Mouse (Mus musculus) forebrain, embryonic 14.5 days (tissue): ENCODE measurements at regions not wholly inside any gene's neighbourhood (a gene's known extent, or its start where the extent isn't known, plus 50 kb on each side); places are given as distances from the start of the nearest gene placed in this dataset.

Source experiments
- ATAC-seq: fragments of 200-750 bp; cut with Nextera tagmentation; 2 replicates; pipeline ENCODE4 v1.8.0; 2017; ENCODE audit warnings: mild to moderate bottlenecking, moderate library complexity
- DNase-seq: peaks from one replicate; pipeline ENCODE4 v3.0.0-alpha.2; 2015; ENCODE audit warnings: low spot score
- H3K27ac ChIP-seq: fragments of 300-500 bp; sonication (generic); 2 replicates; pipeline ENCODE4 v1.5.1; 2014; ENCODE audit warnings: low read depth, mild to moderate bottlenecking, control low read depth, low read length, moderate library complexity
- H3K27me3 ChIP-seq: fragments of 300-500 bp; sonication (generic); replicated peaks from 2 replicates; pipeline ENCODE4 v1.6.1; 2014; ENCODE audit warnings: low read length, control low read depth, mixed read lengths; ENCODE audit not compliant: control insufficient read depth, insufficient read depth
- H3K36me3 ChIP-seq: fragments of 300-500 bp; sonication (generic); 2 replicates; pipeline ENCODE4 v1.6.1; 2014; ENCODE audit warnings: low read length, control low read depth; ENCODE audit not compliant: control insufficient read depth, insufficient read depth
- H3K4me1 ChIP-seq: fragments of 300-500 bp; sonication (generic); 2 replicates; pipeline ENCODE4 v1.6.1; 2014; ENCODE audit warnings: antibody characterized with exemption, low read length, control low read depth; ENCODE audit not compliant: control insufficient read depth, insufficient read depth
- H3K4me2 ChIP-seq: fragments of 300-500 bp; sonication (generic); 2 replicates; pipeline ENCODE4 v1.6.1; 2014; ENCODE audit warnings: mild to moderate bottlenecking, control low read depth, low read length
- H3K4me3 ChIP-seq: fragments of 300-500 bp; sonication (generic); 2 replicates; pipeline ENCODE4 v1.5.1; 2014; ENCODE audit warnings: low read depth, low read length, control low read depth
- H3K9ac ChIP-seq: fragments of 300-500 bp; sonication (generic); 2 replicates; pipeline ENCODE4 v1.6.1; 2014; ENCODE audit warnings: mild to moderate bottlenecking, low read length, control low read depth, moderate library complexity
- H3K9me3 ChIP-seq: fragments of 300-500 bp; sonication (generic); replicated peaks from 2 replicates; pipeline ENCODE4 v1.6.1; 2016; ENCODE audit warnings: low read length, control low read depth, mixed read lengths; ENCODE audit not compliant: control insufficient read depth
- WGBS: fragments of 180-500 bp; shearing (Covaris S2); extraction: QIAGEN DNeasy Blood & Tissue Kit; methylation state at CpG from one replicate; pipeline ENCODE4 v1.1.7; 2014; 5-methylcytosine and 5-hydroxymethylcytosine counted together

DNA sequence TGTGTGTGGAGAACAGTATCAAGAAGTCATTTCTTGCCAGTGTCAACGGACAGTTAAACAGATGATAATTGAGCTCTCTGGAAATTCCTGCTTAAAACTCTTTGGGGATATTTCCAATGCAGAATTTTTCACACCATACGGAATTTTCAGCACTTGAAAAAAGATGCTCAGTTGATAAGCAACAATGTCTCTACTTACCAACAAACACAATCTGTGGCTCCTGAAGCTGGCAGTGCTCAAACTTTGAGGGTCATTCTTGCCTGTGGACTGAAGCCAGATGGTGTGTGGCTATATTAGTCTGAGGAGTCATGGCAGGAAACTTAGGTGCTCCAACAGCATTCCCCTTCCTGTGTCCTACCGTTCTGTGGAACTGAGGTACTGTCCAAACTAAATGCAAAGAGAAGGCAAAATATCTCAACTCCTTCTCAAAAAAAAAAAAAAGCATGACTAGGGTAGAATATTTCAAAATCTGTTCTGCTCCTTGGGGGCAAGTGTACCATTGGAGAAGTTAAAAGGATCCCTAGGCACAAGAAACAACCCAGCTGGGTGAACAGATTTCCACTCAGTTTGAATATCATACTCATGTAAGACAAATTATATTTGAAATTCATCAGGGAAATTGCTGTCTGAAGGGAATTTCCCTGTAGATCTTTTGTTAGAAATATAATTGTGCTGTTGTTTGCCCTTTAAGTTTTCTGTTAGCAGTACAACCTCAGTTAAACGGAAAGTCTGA, 160.1 kb upstream of the Marcks start:
- DNase-seq (no peak), ATAC-seq (no peak)
- WGBS, result 95% methylated on average over 4 of the region's 4 CpGs
- H3K27me3 ChIP-seq, result no peaks in the 10 kb centered on the region
- no peak overlapping the region for H3K4me3 ChIP-seq
- H3K36me3 ChIP-seq, result no peaks in the 10 kb centered on the region
- H3K9me3 ChIP-seq, result no peaks in the 10 kb centered on the region
- H3K27ac ChIP-seq, result no peak overlapping the region
- no peak overlapping the region for H3K9ac ChIP-seq
- no peak overlapping the region for H3K4me2 ChIP-seq
- no peaks in the 10 kb centered on the region for H3K4me1 ChIP-seq

DNA sequence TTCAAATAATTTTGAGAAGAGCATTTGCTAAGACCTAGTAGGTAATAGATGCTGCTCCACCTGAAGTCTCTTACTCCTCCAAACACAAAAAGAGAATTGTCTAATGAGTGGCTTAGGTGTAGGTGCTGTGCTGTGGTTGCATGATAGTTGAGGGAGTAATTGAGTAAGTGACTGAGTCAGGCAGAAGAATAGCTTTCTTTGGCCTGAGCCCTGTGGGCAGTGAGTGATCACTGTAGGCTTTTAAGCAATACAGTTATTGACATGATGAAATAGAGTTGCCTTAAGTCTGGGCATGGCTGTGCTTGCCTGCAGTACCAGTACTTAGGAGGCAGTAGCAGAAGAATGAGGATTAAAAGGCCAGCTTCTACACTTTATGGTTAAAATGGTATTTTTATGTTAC, 155.5 kb upstream of the Marcks start:
- Histone ChIP-seq H3K27ac (no peak overlapping the region), H3K4me3 (no peak overlapping the region), H3K9me3 (no peaks in the 10 kb centered on the region), H3K4me2 (no peak overlapping the region), H3K36me3 (no peaks in the 10 kb centered on the region), H3K9ac (no peak overlapping the region), H3K4me1 (no peaks in the 10 kb centered on the region), H3K27me3 (no peaks in the 10 kb centered on the region)
- DNase-seq (no peak), ATAC-seq (no peak)

DNA sequence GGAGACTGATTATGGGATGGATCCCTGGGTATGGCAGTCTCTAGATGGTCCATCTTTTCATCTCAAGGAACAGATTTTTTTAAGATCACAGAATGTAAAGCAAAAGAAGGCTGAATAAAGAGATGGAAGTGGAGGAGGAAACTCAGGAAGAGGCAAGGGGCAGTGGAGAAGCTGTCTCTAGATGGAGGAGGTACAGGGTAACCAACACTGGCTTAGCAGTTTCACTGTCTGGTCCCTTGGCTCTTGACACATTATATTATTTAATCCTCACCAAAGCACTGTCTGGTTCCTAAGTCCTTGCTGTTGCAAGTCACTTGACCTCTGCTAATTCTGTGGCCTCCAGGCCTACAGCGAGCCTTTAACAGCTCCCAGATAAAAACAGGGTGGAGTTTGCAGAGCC, 154.6 kb upstream of the Marcks start:
- WGBS, result 74% methylated on average over 1 of the region's 1 CpGs

DNA sequence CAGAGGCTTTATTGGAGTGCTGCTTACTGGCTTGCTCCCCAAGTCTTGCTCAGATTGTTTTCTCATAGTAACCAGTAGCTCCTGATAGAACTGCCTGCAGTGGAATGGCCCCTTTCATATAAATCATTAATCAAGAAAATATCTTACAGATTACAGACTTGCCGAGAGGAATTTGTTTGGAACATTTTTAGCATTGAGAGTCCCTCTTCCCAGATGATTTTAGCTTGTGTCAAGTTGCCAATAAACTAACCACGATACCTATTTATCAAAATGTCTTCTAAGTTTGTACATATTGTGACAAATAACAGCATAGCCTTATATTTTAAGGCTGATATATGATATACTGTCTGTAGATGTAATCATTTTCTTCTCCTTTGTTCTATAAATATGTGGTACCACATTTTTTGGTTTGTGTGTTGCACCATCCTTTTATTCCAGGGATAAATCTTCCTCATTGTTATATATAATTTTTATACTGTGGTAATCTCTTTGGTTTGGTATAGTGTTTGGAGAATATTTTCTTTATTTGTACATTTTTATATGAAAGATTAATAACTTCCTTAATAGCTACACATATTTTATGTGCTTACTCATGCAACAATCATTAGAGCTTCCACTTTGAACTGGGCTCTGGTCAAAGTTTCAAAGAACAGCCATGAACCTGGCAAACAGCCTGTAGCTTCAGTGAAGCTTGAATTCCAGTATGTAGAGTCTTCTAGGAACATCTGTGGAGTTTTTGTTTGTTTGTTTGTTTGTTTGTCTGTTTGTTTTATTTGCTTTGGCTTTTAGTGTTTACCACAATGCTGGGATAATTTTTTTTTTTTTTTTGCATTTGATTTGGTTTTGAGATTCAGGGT, 153.1 kb upstream of the Marcks start:
- Histone ChIP-seq H3K4me1 (no peaks in the 10 kb centered on the region), H3K9me3 (no peaks in the 10 kb centered on the region), H3K27me3 (no peaks in the 10 kb centered on the region), H3K27ac (no peak overlapping the region), H3K9ac (no peak overlapping the region), H3K4me2 (no peak overlapping the region), H3K36me3 (no peaks in the 10 kb centered on the region), H3K4me3 (no peak overlapping the region)
- DNase-seq (no peak), ATAC-seq (no peak)
- 97% methylated on average over 2 of the region's 2 CpGs for WGBS

More for the DNA sequence above, 154.6 kb upstream of the Marcks start:
- Histone ChIP-seq H3K9ac (no peak overlapping the region), H3K4me3 (no peak overlapping the region), H3K4me2 (no peak overlapping the region), H3K4me1 (no peaks in the 10 kb centered on the region), H3K9me3 (no peaks in the 10 kb centered on the region), H3K27me3 (no peaks in the 10 kb centered on the region), H3K36me3 (no peaks in the 10 kb centered on the region), H3K27ac (no peak overlapping the region)
- no peak for DNase-seq
- no peak for ATAC-seq

DNA sequence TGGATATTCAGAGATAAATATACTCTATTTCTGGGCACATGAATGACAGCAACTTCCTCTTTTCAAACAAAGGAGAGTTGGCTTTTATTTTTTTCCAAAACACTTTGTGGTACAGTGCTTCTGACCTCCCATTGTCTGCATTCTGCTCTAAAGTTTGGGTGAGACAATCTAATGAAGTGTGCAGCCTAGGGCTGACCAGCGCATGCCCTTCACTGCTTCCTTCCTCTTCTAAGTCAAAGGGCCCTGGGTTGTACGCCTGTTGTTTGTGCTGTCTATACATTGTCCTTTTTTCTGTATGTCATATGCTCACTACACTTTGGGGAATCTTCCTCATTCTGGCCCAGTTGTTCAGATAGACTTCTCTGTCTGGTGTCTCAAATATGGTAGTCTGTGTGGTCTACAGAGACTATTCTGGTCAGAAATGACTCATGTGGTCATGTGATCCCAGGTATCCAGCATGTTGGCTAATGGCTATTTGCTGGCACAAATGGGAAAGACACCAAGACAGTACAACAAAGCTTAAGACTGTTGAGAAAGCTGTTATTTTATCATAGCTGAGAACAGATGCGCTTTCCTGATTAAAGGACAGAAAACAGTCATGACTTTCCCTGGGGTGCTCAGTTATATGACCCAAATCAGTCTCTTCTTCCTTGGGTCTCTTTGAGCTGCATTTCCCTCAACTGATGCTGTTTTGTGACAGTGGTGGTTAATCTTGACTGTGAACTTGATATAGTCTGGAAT, 151.4 kb upstream of the Marcks start:
- H3K4me2 ChIP-seq, result no peak overlapping the region
- ATAC-seq (no peak), DNase-seq (no peak)
- no peaks in the 10 kb centered on the region for H3K9me3 ChIP-seq
- no peak overlapping the region for H3K9ac ChIP-seq
- H3K4me1 ChIP-seq, result no peaks in the 10 kb centered on the region
- no peaks in the 10 kb centered on the region for H3K36me3 ChIP-seq
- H3K27ac ChIP-seq, result no peak overlapping the region
- 93% methylated on average over 3 of the region's 3 CpGs for WGBS
- H3K4me3 ChIP-seq, result no peak overlapping the region
- no peaks in the 10 kb centered on the region for H3K27me3 ChIP-seq

DNA sequence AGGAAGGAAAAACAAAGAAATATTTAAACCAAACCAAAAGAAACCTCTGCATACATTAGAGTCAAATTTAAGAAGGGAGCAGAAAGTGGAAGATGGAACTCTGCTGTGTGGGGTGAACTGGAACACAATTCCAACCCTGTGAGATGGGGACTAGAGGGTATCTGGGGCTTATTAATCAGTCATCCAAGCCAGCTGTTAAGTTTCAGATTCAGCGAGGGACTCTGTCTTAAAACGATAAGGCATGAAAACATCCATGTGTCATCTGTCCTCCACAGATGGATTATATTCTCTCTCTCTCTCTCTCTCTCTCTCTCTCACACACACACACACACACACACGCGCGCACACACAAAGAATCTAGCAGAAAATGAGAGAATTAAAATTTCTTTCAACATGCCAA, 147.6 kb upstream of the Marcks start:
- Histone ChIP-seq H3K4me3 (no peak overlapping the region), H3K27me3 (no peaks in the 10 kb centered on the region), H3K9ac (no peak overlapping the region), H3K4me2 (no peak overlapping the region), H3K27ac (no peak overlapping the region), H3K9me3 (no peaks in the 10 kb centered on the region), H3K4me1 (no peaks in the 10 kb centered on the region), H3K36me3 (no peaks in the 10 kb centered on the region)
- ATAC-seq, result no peak
- DNase-seq, result no peak
- WGBS, result 94% methylated on average over 5 of the region's 5 CpGs

DNA sequence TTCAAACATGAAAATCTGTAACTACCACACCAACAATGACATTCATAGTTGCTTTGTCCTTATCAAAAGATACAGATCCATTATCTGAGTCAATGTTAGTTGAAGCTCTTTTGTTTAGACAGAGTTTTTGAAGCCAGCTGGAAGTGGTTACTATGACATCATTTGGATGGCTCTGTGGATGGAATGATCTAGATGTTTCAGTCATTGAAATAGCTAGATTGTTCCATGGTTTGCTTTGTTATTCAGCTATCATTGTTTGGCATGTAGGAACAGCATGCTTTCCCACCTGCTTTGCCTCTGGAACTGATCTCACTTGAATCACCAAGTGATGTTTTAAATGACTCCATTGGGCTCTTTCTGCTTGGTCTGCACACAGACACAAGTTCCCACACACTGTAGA, 144.2 kb upstream of the Marcks start:
- H3K36me3 ChIP-seq, result no peaks in the 10 kb centered on the region
- H3K4me1 ChIP-seq, result no peaks in the 10 kb centered on the region
- DNase-seq (no peak), ATAC-seq (no peak)
- H3K27me3 ChIP-seq, result no peaks in the 10 kb centered on the region
- H3K9me3 ChIP-seq, result no peaks in the 10 kb centered on the region
- no peak overlapping the region for H3K9ac ChIP-seq
- H3K4me2 ChIP-seq, result no peak overlapping the region
- no peak overlapping the region for H3K27ac ChIP-seq
- no peak overlapping the region for H3K4me3 ChIP-seq

DNA sequence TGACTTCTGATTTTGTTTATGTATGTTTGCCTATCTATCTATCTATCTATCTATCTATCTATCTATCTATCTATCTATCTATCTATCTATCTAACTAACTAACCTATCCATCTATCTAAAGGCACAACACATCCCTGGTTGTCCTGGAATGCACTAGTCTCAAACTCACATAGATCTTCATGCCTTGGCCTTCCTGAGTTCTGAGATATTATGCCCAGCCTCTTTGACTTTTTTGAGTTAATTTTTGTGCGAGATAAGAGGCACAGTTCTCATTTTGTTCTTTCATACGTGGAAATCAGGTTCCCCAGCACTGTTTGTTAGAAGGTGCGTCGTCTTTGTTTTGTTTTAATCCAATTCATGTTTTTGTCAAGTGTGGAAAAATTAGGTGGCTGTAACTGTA, 142.1 kb upstream of the Marcks start:
- WGBS, result 89% methylated on average over 4 of the region's 4 CpGs
- no peak for ATAC-seq

More for the DNA sequence above, 142.1 kb upstream of the Marcks start:
- no peaks in the 10 kb centered on the region for H3K9me3 ChIP-seq
- no peak overlapping the region for H3K27ac ChIP-seq
- DNase-seq, result no peak
- no peaks in the 10 kb centered on the region for H3K36me3 ChIP-seq
- H3K4me1 ChIP-seq, result no peaks in the 10 kb centered on the region
- H3K4me3 ChIP-seq, result no peak overlapping the region
- no peak overlapping the region for H3K9ac ChIP-seq
- H3K27me3 ChIP-seq, result no peaks in the 10 kb centered on the region
- H3K4me2 ChIP-seq, result no peak overlapping the region
